Mouse (Mus musculus): ENCODE measurements around the gene Pabpc4.

DNA sequence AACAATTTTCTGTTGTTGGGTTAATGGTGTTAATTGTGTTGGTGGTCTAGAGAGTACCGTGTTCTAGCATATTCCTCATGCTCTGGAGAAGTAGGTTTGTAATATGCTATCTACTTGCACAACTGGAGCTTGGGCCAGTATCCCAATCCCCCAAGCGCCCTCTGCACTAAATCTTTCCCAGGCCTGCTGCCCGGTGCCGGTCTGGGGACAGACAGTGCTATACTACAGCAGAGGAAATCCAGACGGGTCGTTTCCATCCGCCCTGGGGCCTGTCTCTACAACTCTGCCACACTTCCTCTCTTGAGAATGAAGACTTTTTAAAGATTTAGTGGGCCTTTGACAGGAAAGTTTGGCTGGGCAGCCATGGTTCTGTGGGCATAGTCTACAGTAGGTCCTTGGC lies 30.8 kb downstream of the Pabpc4 start:
- TF ChIP-seq MAX (IDR thresholded peaks at IDR 0.05): no peak
- TF ChIP-seq CTCF (IDR thresholded peaks at IDR 0.05; ENCODE audit: control insufficient read depth, insufficient read depth, insufficient read length): no peak

All from C2C12 (cell line).